Mouse (Mus musculus) heart, embryonic 14.5 days (tissue): ENCODE measurements around the gene Eva1c. TPM values are rescaled to one million over a fixed set of nuclear protein-coding genes. Genes with fewer than 3 reads are reported as not detected.
A peak's percentile ranks its signal among the peaks of the same experiment; 100 is the strongest.

Experiments
- ATAC-seq: fragments of 200-750 bp; cut with Nextera tagmentation; 2 replicates; pipeline ENCODE4 v1.8.0; 2017; ENCODE audit warnings: low read depth, moderate TSS enrichment; ENCODE audit not compliant: insufficient number of reproducible peaks, insufficient read depth, low FRiP score
- H3K27ac ChIP-seq, 2 experiments: fragments of 200-500 bp in 1 of 2; fragments of 300-500 bp in 1 of 2; sonication (generic) in 1 of 2; replicated peaks in 1 of 2; 2 replicates each; pipeline ENCODE4 v1.5.1; 2012 to 2014; ENCODE audit warnings: low read depth in 2 of 2, low read length in 2 of 2, control low read depth in 1 of 2, mild to moderate bottlenecking in 1 of 2, mixed read lengths in 1 of 2; ENCODE audit not compliant: control insufficient read depth in 1 of 2, insufficient read depth in 1 of 2
- H3K27me3 ChIP-seq: fragments of 300-500 bp; sonication (generic); 2 replicates; pipeline ENCODE4 v1.6.1; 2014; ENCODE audit warnings: mild to moderate bottlenecking, low read length, control low read depth; ENCODE audit not compliant: control insufficient read depth, insufficient read depth
- H3K36me3 ChIP-seq: fragments of 300-500 bp; sonication (generic); 2 replicates; pipeline ENCODE4 v1.6.1; 2014; ENCODE audit warnings: mild to moderate bottlenecking, control low read depth, low read length, mixed read lengths; ENCODE audit not compliant: control insufficient read depth, insufficient read depth
- H3K4me1 ChIP-seq, 2 experiments: fragments of 200-500 bp in 1 of 2; fragments of 300-500 bp in 1 of 2; sonication (generic) in 1 of 2; 2 replicates each; pipeline ENCODE4 v1.6.1; 2012 to 2014; ENCODE audit warnings: low read length in 2 of 2, control low read depth in 1 of 2, mixed read lengths in 1 of 2; ENCODE audit not compliant: control insufficient read depth in 2 of 2, insufficient read depth in 2 of 2
- H3K4me2 ChIP-seq: fragments of 300-500 bp; sonication (generic); 2 replicates; pipeline ENCODE4 v1.6.1; 2014; ENCODE audit warnings: mild to moderate bottlenecking, low read length
- H3K4me3 ChIP-seq, 2 experiments: fragments of 200-500 bp in 1 of 2; fragments of 300-500 bp in 1 of 2; sonication (generic) in 1 of 2; 2 replicates each; pipeline ENCODE4 v1.5.1; 2012 to 2014; ENCODE audit warnings: low read length in 2 of 2, mild to moderate bottlenecking in 2 of 2, control low read depth in 1 of 2, low read depth in 1 of 2, moderate library complexity in 1 of 2; ENCODE audit not compliant: control insufficient read depth in 1 of 2, insufficient read depth in 1 of 2
- H3K9ac ChIP-seq: fragments of 300-500 bp; sonication (generic); 2 replicates; pipeline ENCODE4 v1.6.1; 2014; ENCODE audit warnings: mild to moderate bottlenecking, low read length
- H3K9me3 ChIP-seq: fragments of 300-500 bp; sonication (generic); 2 replicates; pipeline ENCODE4 v1.6.1; 2016; ENCODE audit warnings: low read length, control low read depth; ENCODE audit not compliant: control insufficient read depth
- WGBS: fragments of 180-500 bp; shearing (Covaris S2); extraction: QIAGEN DNeasy Blood & Tissue Kit; methylation state at CpG from one replicate; pipeline ENCODE4 v1.1.7; 2014; 5-methylcytosine and 5-hydroxymethylcytosine counted together
- polyA plus RNA-seq: library from polyadenylated mRNA; unstranded; fragments of >200 nt; fragmentation: Nextera tagmentation; extraction: Ambion mirVana; gene quantifications from 2 replicates; pipeline ENCODE4 v1.2.1, GENCODE M21; 2014

The Eva1c gene
- polyA plus RNA-seq: 3.0 and 3.3 TPM in 2 replicates

DNA sequence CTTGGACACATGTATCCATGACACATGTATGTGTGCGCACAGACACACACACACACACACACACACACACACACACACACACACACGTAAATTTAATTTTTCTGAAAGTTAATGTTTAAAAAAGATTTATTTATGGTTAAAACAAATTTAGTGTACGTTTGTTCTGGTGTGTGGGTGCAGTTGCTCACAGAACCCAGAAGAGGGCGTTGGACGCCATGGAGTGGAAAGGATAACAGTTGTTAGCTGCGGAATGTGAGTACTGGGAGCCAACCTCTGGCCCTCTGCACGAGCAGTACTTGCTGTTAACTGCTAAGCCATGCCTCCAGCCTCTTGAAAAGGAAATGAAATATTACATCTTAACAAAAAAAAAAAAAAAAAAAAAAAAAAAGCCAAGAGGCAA is at the start of gene Eva1c:
TSS of gene Eva1c (plus strand) at position 263 of the 400 bp plus-strand sequence.
- Histone ChIP-seq H3K9ac (no peak within 1 kb of the TSS), H3K36me3 (no peaks in the 10 kb centered on the region), H3K4me1 (peaks cover 3 to 19% of the 10 kb centered on the region in 2 experiments; a peak in 2 of 4 replicates), H3K27ac (no peak within 1 kb of the TSS), H3K27me3 (no peaks in the 10 kb centered on the region), H3K9me3 (no peaks in the 10 kb centered on the region), H3K4me3 (no peak within 1 kb of the TSS), H3K4me2 (no peak within 1 kb of the TSS)
- no peak for ATAC-seq
- whole genome bisulfite sequencing: 73% methylated on average over 7 of the region's 7 CpGs

DNA sequence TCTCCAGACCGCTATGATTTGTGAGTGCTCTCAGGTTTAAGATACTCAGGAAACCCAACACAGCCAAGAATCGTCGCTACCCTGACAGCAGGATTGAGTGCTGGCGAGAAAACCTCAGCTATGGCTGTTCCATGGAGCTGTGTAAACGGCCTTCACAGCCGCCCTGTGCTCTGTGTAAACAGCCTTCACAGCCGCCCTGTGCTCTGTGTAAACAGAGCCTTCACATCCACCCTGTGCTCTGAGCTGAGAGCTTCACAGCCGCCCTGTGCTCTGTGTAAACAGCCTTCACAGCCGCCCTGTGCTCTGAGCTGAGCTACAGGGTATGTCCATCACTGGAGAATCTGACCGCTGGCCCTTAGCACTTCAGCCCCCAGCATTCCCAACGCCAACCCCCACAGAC is 46.7 kb upstream of the Eva1c start:
- no peaks in the 10 kb centered on the region for H3K27me3 ChIP-seq
- no peak overlapping the region for H3K9ac ChIP-seq
- H3K9me3 ChIP-seq: no peaks in the 10 kb centered on the region
- no peak overlapping the region for H3K4me3 ChIP-seq
- H3K27ac ChIP-seq: no peak overlapping the region
- WGBS: 63% methylated on average over 11 of the region's 11 CpGs
- H3K4me2 ChIP-seq: no peak overlapping the region
- ATAC-seq: no peak
- H3K4me1 ChIP-seq: peaks cover 6 to 15% of the 10 kb centered on the region in 2 experiments
- H3K36me3 ChIP-seq: peaks cover 85% of the 10 kb centered on the region

DNA sequence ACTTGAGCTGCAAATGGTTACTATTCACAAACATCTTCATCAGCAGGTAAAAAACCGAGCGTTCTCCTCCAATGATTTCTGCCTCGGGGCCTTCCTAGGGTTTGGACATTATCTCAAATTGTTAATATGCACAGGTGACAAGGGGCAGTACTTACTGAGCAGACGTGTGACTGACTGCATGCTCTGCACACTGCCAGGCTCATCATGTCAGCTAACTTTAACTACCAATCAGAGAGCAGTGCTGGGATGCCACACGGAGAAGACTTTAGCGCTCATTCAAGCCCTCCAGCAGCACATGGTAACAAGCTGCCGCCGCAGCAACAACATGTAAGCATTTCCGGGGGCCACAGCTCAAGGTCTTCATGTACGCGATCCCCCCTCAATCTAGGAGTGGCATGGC is 43.2 kb upstream of the Eva1c start:
- peaks cover 8 to 29% of the 10 kb centered on the region in 2 experiments for H3K4me1 ChIP-seq
- H3K27ac ChIP-seq: peak overlapping the region; percentile 18 to 66; a peak in 3 of 4 replicates
- H3K4me3 ChIP-seq: no peak overlapping the region
- no peaks in the 10 kb centered on the region for H3K9me3 ChIP-seq
- peak overlapping the region; percentile 36 for H3K4me2 ChIP-seq
- H3K27me3 ChIP-seq: no peaks in the 10 kb centered on the region
- peaks cover 78% of the 10 kb centered on the region for H3K36me3 ChIP-seq
- H3K9ac ChIP-seq: no peak overlapping the region
- 49% methylated on average over 11 of the region's 11 CpGs for WGBS
- ATAC-seq: peak; percentile 83

DNA sequence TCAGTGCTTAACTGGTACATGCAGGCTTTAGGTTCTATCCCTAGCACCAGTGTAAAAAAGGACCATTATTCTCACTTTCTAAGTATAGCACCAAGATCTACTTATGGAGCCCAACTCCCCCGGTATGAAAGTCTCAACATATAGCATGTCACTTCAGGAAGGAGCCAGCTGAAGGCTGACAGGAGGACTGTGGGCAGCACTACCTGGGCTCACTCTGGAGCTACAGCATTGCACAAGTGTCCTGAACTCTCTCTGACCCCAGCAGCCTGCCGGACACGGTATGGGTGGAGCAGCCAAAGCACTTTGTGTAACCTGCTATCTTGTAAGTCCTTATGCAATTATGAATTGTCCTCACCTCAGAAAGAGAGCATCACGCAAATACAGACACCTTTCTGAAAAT is 41.3 kb upstream of the Eva1c start:
- no peaks in the 10 kb centered on the region for H3K27me3 ChIP-seq
- no peak overlapping the region for H3K4me2 ChIP-seq
- no peak overlapping the region for H3K4me3 ChIP-seq
- H3K27ac ChIP-seq: no peak overlapping the region
- no peak overlapping the region for H3K9ac ChIP-seq
- ATAC-seq: no peak
- H3K4me1 ChIP-seq: peaks cover 8 to 29% of the 10 kb centered on the region in 2 experiments
- peaks cover 78% of the 10 kb centered on the region for H3K36me3 ChIP-seq
- H3K9me3 ChIP-seq: no peaks in the 10 kb centered on the region
- WGBS: 29% methylated on average over 4 of the region's 4 CpGs

DNA sequence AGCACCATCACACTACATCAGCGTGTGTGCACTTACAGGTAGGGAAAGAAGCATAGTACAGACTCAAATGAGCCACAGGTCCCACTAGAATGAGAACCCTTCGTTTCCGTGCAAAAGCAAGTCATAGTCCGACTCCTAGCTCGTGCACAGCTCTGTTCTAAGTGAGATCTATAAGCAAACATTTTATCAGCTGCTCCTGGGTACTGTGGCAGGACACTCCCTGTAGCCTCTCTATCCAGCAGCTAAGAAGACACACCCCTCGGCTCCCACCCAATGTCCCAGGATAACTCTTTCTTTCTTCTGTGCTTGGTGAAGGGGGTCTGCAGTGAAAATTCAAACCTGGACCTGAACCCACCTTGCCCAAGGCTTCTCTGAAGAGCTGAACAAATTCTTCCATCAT is 37.9 kb upstream of the Eva1c start:
- Histone ChIP-seq H3K36me3 (peaks cover 84% of the 10 kb centered on the region), H3K4me3 (no peak overlapping the region), H3K9ac (no peak overlapping the region), H3K9me3 (no peaks in the 10 kb centered on the region), H3K27me3 (no peaks in the 10 kb centered on the region), H3K27ac (no peak overlapping the region), H3K4me1 (peaks cover 6 to 26% of the 10 kb centered on the region in 2 experiments), H3K4me2 (no peak overlapping the region)
- 90% methylated on average over 6 of the region's 6 CpGs for WGBS
- ATAC-seq: no peak

DNA sequence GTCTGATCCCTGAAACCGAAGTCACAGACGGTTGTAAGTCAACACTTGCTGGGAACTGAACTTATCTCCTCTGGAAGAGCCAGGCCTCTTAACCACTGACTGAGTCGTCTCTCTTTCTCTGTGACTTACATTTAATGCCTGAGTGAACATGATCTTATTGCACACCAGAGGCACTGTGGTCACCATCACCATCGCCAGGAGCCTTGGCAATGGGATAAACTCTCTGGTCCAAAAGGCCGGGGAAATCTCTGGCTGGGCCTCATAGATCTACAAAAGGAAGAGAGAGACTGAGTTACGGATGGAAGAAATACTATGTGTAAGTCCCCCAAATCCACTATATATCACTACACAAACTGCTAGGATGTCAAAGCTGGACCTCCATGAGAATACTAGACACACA is 35.6 kb upstream of the Eva1c start:
- Histone ChIP-seq H3K9me3 (no peaks in the 10 kb centered on the region), H3K4me3 (no peak overlapping the region), H3K4me2 (no peak overlapping the region), H3K27ac (no peak overlapping the region), H3K36me3 (peaks cover 95% of the 10 kb centered on the region), H3K27me3 (no peaks in the 10 kb centered on the region), H3K9ac (no peak overlapping the region), H3K4me1 (peaks cover 0 to 8% of the 10 kb centered on the region in 2 experiments; a peak in 2 of 4 replicates)
- no peak for ATAC-seq
- WGBS: 87% methylated on average over 6 of the region's 6 CpGs

DNA sequence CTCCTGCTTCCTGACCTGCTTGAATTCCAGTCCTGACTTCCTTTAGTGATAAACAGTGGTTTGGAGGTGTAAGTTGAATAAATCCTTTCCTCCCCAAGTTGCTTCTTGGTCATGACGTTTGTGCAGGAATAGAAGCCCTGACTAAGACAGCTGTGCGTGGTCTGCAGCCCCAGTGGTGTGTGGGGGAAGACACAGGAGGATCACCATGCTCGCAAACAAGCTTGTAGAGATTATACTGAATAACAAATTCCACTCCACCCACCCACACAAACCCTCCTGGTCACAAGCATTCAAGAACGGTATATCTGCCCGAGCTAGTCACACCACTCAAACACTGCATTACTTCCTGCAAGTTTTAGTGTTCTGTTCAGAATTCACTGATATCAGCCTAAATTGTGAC is 34.5 kb upstream of the Eva1c start:
- Histone ChIP-seq H3K4me1 (0 out of 4 replicates have a peak, but pooled peaks cover 0 to 5% of the 10 kb centered on the region in 2 experiments), H3K36me3 (peaks cover 93% of the 10 kb centered on the region), H3K27ac (no peak overlapping the region), H3K4me2 (no peak overlapping the region), H3K9me3 (no peaks in the 10 kb centered on the region), H3K4me3 (no peak overlapping the region), H3K27me3 (no peaks in the 10 kb centered on the region), H3K9ac (no peak overlapping the region)
- no peak for ATAC-seq
- 70% methylated on average over 5 of the region's 5 CpGs for WGBS

DNA sequence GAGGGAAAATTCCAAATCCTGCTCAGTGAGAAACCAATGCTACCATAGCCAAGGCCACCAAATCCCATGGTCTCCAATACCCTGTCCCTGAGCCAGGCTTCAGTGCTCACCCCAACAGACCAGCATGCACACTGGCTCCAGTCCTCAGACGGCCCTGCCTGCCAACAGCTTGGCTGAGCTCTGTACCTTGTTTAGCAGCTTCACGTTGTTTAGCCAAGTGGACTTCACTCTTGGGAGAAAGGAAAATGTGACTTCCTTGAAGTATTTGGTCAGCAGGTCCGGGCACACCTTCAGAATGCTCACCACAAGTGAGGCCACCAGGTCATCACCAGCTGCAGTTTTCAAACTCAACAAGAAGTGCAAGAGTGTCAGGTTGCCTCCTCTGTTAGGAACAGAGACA is 34.0 kb upstream of the Eva1c start:
- Histone ChIP-seq H3K9ac (no peak overlapping the region), H3K4me3 (no peak overlapping the region), H3K36me3 (peaks cover 93% of the 10 kb centered on the region), H3K27ac (no peak overlapping the region), H3K9me3 (no peaks in the 10 kb centered on the region), H3K27me3 (no peaks in the 10 kb centered on the region), H3K4me1 (0 out of 4 replicates have a peak, but pooled peaks cover 0 to 5% of the 10 kb centered on the region in 2 experiments), H3K4me2 (no peak overlapping the region)
- ATAC-seq: no peak
- 70% methylated on average over 3 of the region's 3 CpGs for WGBS
